Mouse (Mus musculus) ES-Bruce4 (cell line): ENCODE measurements around the gene Fyb2. TPM values are rescaled to one million over a fixed set of nuclear protein-coding genes. Genes with fewer than 3 reads are reported as not detected.

ENCODE experiments used
- H3K27ac ChIP-seq: 2 replicates; pipeline ENCODE4 v1.5.1; 2012; ENCODE audit warnings: low read length, inconsistent platforms; ENCODE audit not compliant: insufficient read depth
- H3K27me3 ChIP-seq: 2 replicates; pipeline ENCODE4 v1.6.1; 2012; ENCODE audit warnings: mild to moderate bottlenecking, low read length, inconsistent platforms; ENCODE audit not compliant: control insufficient read depth, poor library complexity, insufficient read depth, severe bottlenecking
- H3K36me3 ChIP-seq: 2 replicates; pipeline ENCODE4 v1.6.1; 2012; ENCODE audit warnings: inconsistent platforms, mild to moderate bottlenecking, low read length, moderate library complexity; ENCODE audit not compliant: control insufficient read depth, poor library complexity, insufficient read depth, severe bottlenecking
- H3K4me1 ChIP-seq: one replicate; pipeline ENCODE4 v1.8.1; 2011; ENCODE audit warnings: low read length; ENCODE audit not compliant: control insufficient read depth, insufficient read depth
- H3K4me3 ChIP-seq: 2 replicates; pipeline ENCODE4 v1.5.1; 2011; ENCODE audit warnings: low read depth, mild to moderate bottlenecking, low read length
- H3K9ac ChIP-seq: 2 replicates; pipeline ENCODE4 v1.6.1; 2012; ENCODE audit warnings: low read depth, mild to moderate bottlenecking, inconsistent platforms; ENCODE audit not compliant: poor library complexity, severe bottlenecking
- H3K9me3 ChIP-seq: replicated peaks from 2 replicates; pipeline ENCODE4 v1.6.1; 2012; ENCODE audit warnings: mild to moderate bottlenecking, low read length, inconsistent platforms; ENCODE audit not compliant: control insufficient read depth, poor library complexity, insufficient read depth, severe bottlenecking
- CTCF ChIP-seq: IDR thresholded peaks from one replicate; pipeline ENCODE4 v1.8.1; 2011; ENCODE audit warnings: low read depth, low read length
- EP300 ChIP-seq: IDR thresholded peaks from 2 replicates; pipeline ENCODE4 v1.6.1; 2011; ENCODE audit warnings: low read depth, low read length; ENCODE audit not compliant: insufficient read depth
- POLR2A ChIP-seq: IDR thresholded peaks from one replicate; pipeline ENCODE4 v1.8.1; 2011; ENCODE audit warnings: low read length; ENCODE audit not compliant: insufficient read depth
- polyA plus RNA-seq: library from polyadenylated mRNA; stranded (reverse); fragments of >200 nt; gene quantifications from 2 replicates; pipeline ENCODE4 v1.2.4, GENCODE M21; 2011; ENCODE audit warnings: low read depth; ENCODE audit not compliant: missing spikeins, insufficient read depth, insufficient read length

Fyb2 gene
- polyA plus RNA-seq, 1 experiment: 0.25 TPM

DNA sequence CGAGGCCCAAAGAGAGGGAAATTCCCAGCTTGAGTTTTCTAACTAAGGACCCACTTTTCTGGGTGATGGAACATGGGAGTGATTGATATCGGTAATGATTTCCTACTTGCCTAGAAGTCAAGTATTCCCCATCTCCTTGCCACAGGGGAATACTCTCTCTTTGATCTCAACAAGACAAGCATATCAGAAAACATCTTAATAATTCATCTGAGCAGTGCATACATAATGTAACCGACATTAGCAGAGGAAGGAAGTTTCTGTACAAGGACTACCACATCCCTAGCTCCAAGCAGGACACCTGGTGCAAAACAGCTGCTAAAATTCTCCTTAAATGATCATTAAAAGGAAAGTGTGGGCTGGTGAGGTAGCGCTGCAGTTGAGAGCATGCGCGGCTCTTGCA, 8.2 kb upstream of the Fyb2 start:
- no peaks in the 10 kb centered on the region for H3K36me3 ChIP-seq
- TF ChIP-seq POLR2A (no peak), CTCF (no peak), EP300 (no peak)
- no peaks in the 10 kb centered on the region for H3K27me3 ChIP-seq
- no peak overlapping the region for H3K27ac ChIP-seq
- H3K4me1 ChIP-seq: no peaks in the 10 kb centered on the region
- H3K4me3 ChIP-seq: no peak overlapping the region
- H3K9ac ChIP-seq: no peak overlapping the region
- no peaks in the 10 kb centered on the region for H3K9me3 ChIP-seq

DNA sequence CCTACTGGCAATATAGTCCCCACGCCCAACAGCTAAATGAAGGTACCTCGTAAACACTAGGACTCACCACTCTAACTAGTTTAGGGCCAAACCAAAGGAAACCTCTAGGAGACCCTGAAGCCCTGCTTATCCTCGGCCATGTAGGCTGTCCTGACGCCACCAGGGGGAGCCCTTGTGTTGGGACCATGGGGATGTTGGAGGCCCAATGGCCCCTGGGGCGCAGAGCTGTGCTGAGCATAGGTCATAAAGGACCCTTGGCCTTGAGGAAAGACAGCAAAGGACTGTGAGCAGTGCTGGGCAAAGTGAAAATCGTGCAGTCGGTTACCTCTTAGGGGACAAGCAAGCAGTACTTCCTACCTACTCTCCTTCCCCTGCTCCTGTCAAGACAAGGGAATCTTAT, 1.6 kb upstream of the Fyb2 start:
- Histone ChIP-seq H3K9ac (no peak overlapping the region), H3K27ac (no peak overlapping the region), H3K4me3 (no peak overlapping the region), H3K9me3 (no peaks in the 10 kb centered on the region), H3K36me3 (no peaks in the 10 kb centered on the region), H3K27me3 (no peaks in the 10 kb centered on the region), H3K4me1 (no peaks in the 10 kb centered on the region)
- TF ChIP-seq POLR2A (no peak), EP300 (no peak), CTCF (peak; percentile 84)

GRCm38 (mm10) chr4:104914711-104915247, 1.5 kb downstream of the Fyb2 start:
- Histone ChIP-seq H3K4me1 (no peaks in the 10 kb centered on the region), H3K9ac (no peak overlapping the region)
- TF ChIP-seq EP300 (no peak), POLR2A (no peak), CTCF (no peak)

GRCm38 (mm10) chr4:104918017-104918416, 4.8 kb downstream of the Fyb2 start:
- Histone ChIP-seq H3K9ac (no peak overlapping the region), H3K27me3 (no peaks in the 10 kb centered on the region), H3K36me3 (no peaks in the 10 kb centered on the region), H3K27ac (no peak overlapping the region), H3K4me3 (no peak overlapping the region), H3K4me1 (no peaks in the 10 kb centered on the region), H3K9me3 (0 out of 2 replicates have a peak, but pooled peaks cover under 1% of the 10 kb centered on the region)
- TF ChIP-seq EP300 (no peak), POLR2A (no peak), CTCF (no peak)

More at GRCm38 (mm10) chr4:104914711-104915247, 1.5 kb downstream of the Fyb2 start:
- Histone ChIP-seq H3K27ac (no peak overlapping the region), H3K9me3 (no peaks in the 10 kb centered on the region), H3K36me3 (no peaks in the 10 kb centered on the region), H3K27me3 (no peaks in the 10 kb centered on the region), H3K4me3 (no peak overlapping the region)

DNA sequence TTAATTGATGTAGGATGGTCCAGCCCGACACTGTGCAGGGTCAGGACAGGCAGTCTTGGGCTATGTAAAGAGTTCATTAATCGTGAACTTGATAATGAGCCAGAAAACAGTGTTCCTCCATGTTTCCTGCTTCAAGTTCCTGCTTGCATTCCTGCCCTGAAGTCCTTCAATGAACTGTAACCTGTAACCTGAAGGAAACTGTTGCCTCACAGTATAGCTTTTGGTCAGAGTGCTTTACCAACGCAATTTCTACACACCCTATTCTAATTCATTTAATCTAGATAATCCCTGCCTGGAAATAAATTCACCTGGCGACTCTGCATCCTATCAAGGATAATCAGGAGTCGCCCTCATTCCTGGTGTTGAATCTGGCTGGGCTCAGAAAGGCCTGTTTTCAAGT, 12.1 kb downstream of the Fyb2 start:
- no peak overlapping the region for H3K9ac ChIP-seq
- H3K9me3 ChIP-seq: 0 out of 2 replicates have a peak, but pooled peaks cover 2% of the 10 kb centered on the region
- no peaks in the 10 kb centered on the region for H3K36me3 ChIP-seq
- no peaks in the 10 kb centered on the region for H3K4me1 ChIP-seq
- H3K27ac ChIP-seq: no peak overlapping the region
- TF ChIP-seq POLR2A: no peak
- TF ChIP-seq CTCF: no peak
- no peak for TF ChIP-seq EP300
- H3K27me3 ChIP-seq: no peaks in the 10 kb centered on the region
- no peak overlapping the region for H3K4me3 ChIP-seq

- TF ChIP-seq CTCF (no peak), EP300 (no peak), POLR2A (no peak)
- H3K9me3 ChIP-seq: no peaks in the 10 kb centered on the region
- H3K9ac ChIP-seq: no peak overlapping the region
- no peaks in the 10 kb centered on the region for H3K27me3 ChIP-seq
- H3K4me1 ChIP-seq: peaks cover 1% of the 10 kb centered on the region
- H3K36me3 ChIP-seq: no peaks in the 10 kb centered on the region
- H3K4me3 ChIP-seq: no peak overlapping the region
- H3K27ac ChIP-seq: no peak overlapping the region
Observed at GRCm38 (mm10) chr4:104929165-104929564, 15.9 kb downstream of the Fyb2 start.
